Mouse (Mus musculus): ENCODE measurements around the gene Rsph1. TPM values are rescaled to one million over a fixed set of nuclear protein-coding genes. Genes with fewer than 3 reads are reported as not detected.
A peak's percentile ranks its signal among the peaks of the same experiment; 100 is the strongest.

Rsph1 gene
- 0.29 and 0.51 TPM in 2 replicates for polyA plus RNA-seq (2012; rRNA removed)

GRCm38 (mm10) chr17:31276922-31277918 lies at the start of gene Rsph1:
TSS of gene Rsph1 (minus strand) at chr17:31277383.
- Histone ChIP-seq H3K4me1 (replicated peaks; ENCODE audit: control insufficient read depth, insufficient read depth, low read length) (peaks cover 22% of the 10 kb centered on the region), H3K27ac (ENCODE audit: control insufficient read depth, insufficient read depth, low read length) (no peak within 1 kb of the TSS), H3K36me3 (ENCODE audit: control insufficient read depth, insufficient read depth, low read length) (no peaks in the 10 kb centered on the region), H3K27me3 (ENCODE audit: control insufficient read depth, insufficient read depth, low read length) (no peaks in the 10 kb centered on the region), H3K4me3 (ENCODE audit: control insufficient read depth, insufficient read depth, low read length) (peak within 1 kb of the TSS; percentile 30)
- TF ChIP-seq POLR2A (IDR thresholded peaks at IDR 0.05; ENCODE audit: control insufficient read depth, extremely low read depth, insufficient read depth, low read length, poor library complexity): no peak
- peak; percentile 41; the same call in 1 of the 2 replicates for TF ChIP-seq CTCF (IDR thresholded peaks at IDR 0.05; ENCODE audit: borderline replicate concordance, control insufficient read depth, extremely low read depth, insufficient read depth, low read length, poor library complexity)
- peak; percentile 97 for DNase-seq
- 17% methylated on average over 44 of the region's 44 CpGs for WGBS

- TF ChIP-seq CTCF (IDR thresholded peaks at IDR 0.05; ENCODE audit: borderline replicate concordance, control insufficient read depth, extremely low read depth, insufficient read depth, low read length, poor library complexity) (no peak), POLR2A (IDR thresholded peaks at IDR 0.05; ENCODE audit: control insufficient read depth, extremely low read depth, insufficient read depth, low read length, poor library complexity) (no peak)
- H3K36me3 ChIP-seq (ENCODE audit: control insufficient read depth, insufficient read depth, low read length): no peaks in the 10 kb centered on the region
- no peaks in the 10 kb centered on the region for H3K27me3 ChIP-seq (ENCODE audit: control insufficient read depth, insufficient read depth, low read length)
- peak overlapping the region; percentile 79 for H3K27ac ChIP-seq (ENCODE audit: control insufficient read depth, insufficient read depth, low read length)
- no peak overlapping the region for H3K4me3 ChIP-seq (ENCODE audit: control insufficient read depth, insufficient read depth, low read length)
- peaks cover 40% of the 10 kb centered on the region for H3K4me1 ChIP-seq (replicated peaks; ENCODE audit: control insufficient read depth, insufficient read depth, low read length)
- DNase-seq: no peak
- 17% methylated on average over 9 of the region's 9 CpGs for WGBS
Measured at GRCm38 (mm10) chr17:31326220-31326852, 49.2 kb upstream of the Rsph1 start.

- peak overlapping the region; percentile 79 for H3K27ac ChIP-seq (ENCODE audit: control insufficient read depth, insufficient read depth, low read length)
- 58% methylated on average over 13 of the region's 13 CpGs for WGBS
- no peaks in the 10 kb centered on the region for H3K27me3 ChIP-seq (ENCODE audit: control insufficient read depth, insufficient read depth, low read length)
- no peak overlapping the region for H3K4me3 ChIP-seq (ENCODE audit: control insufficient read depth, insufficient read depth, low read length)
- TF ChIP-seq CTCF (IDR thresholded peaks at IDR 0.05; ENCODE audit: borderline replicate concordance, control insufficient read depth, extremely low read depth, insufficient read depth, low read length, poor library complexity): peak; percentile 50; the same call in 1 of the 2 replicates
- no peak for TF ChIP-seq POLR2A (IDR thresholded peaks at IDR 0.05; ENCODE audit: control insufficient read depth, extremely low read depth, insufficient read depth, low read length, poor library complexity)
- no peaks in the 10 kb centered on the region for H3K36me3 ChIP-seq (ENCODE audit: control insufficient read depth, insufficient read depth, low read length)
- peak; percentile 71 for DNase-seq
- peaks cover 40% of the 10 kb centered on the region for H3K4me1 ChIP-seq (replicated peaks; ENCODE audit: control insufficient read depth, insufficient read depth, low read length)
Measured at GRCm38 (mm10) chr17:31325451-31326219, 48.5 kb upstream of the Rsph1 start.

GRCm38 (mm10) chr17:31324227-31324626 lies 47.0 kb upstream of the Rsph1 start:
- Histone ChIP-seq H3K27ac (ENCODE audit: control insufficient read depth, insufficient read depth, low read length) (no peak overlapping the region), H3K4me3 (ENCODE audit: control insufficient read depth, insufficient read depth, low read length) (no peak overlapping the region), H3K36me3 (ENCODE audit: control insufficient read depth, insufficient read depth, low read length) (no peaks in the 10 kb centered on the region), H3K4me1 (replicated peaks; ENCODE audit: control insufficient read depth, insufficient read depth, low read length) (peaks cover 40% of the 10 kb centered on the region), H3K27me3 (ENCODE audit: control insufficient read depth, insufficient read depth, low read length) (no peaks in the 10 kb centered on the region)
- DNase-seq: no peak
- TF ChIP-seq CTCF (IDR thresholded peaks at IDR 0.05; ENCODE audit: borderline replicate concordance, control insufficient read depth, extremely low read depth, insufficient read depth, low read length, poor library complexity) (no peak), POLR2A (IDR thresholded peaks at IDR 0.05; ENCODE audit: control insufficient read depth, extremely low read depth, insufficient read depth, low read length, poor library complexity) (no peak)
- WGBS: 97% methylated on average over 8 of the region's 8 CpGs

- no peaks in the 10 kb centered on the region for H3K36me3 ChIP-seq (ENCODE audit: control insufficient read depth, insufficient read depth, low read length)
- no peaks in the 10 kb centered on the region for H3K27me3 ChIP-seq (ENCODE audit: control insufficient read depth, insufficient read depth, low read length)
- H3K4me3 ChIP-seq (ENCODE audit: control insufficient read depth, insufficient read depth, low read length): no peak overlapping the region
- 91% methylated on average over 4 of the region's 4 CpGs for WGBS
- no peak for TF ChIP-seq POLR2A (IDR thresholded peaks at IDR 0.05; ENCODE audit: control insufficient read depth, extremely low read depth, insufficient read depth, low read length, poor library complexity)
- no peak for TF ChIP-seq CTCF (IDR thresholded peaks at IDR 0.05; ENCODE audit: borderline replicate concordance, control insufficient read depth, extremely low read depth, insufficient read depth, low read length, poor library complexity)
- DNase-seq: no peak
- H3K4me1 ChIP-seq (replicated peaks; ENCODE audit: control insufficient read depth, insufficient read depth, low read length): peaks cover 40% of the 10 kb centered on the region
- no peak overlapping the region for H3K27ac ChIP-seq (ENCODE audit: control insufficient read depth, insufficient read depth, low read length)
Measured at GRCm38 (mm10) chr17:31323379-31323778, 46.2 kb upstream of the Rsph1 start.

- H3K27ac ChIP-seq (ENCODE audit: control insufficient read depth, insufficient read depth, low read length): no peak overlapping the region; the same call in 1 of the 2 replicates
- WGBS: 43% methylated on average over 4 of the region's 4 CpGs
- peaks cover 40% of the 10 kb centered on the region for H3K4me1 ChIP-seq (replicated peaks; ENCODE audit: control insufficient read depth, insufficient read depth, low read length)
Measured at GRCm38 (mm10) chr17:31322446-31322845, 45.3 kb upstream of the Rsph1 start.

More at GRCm38 (mm10) chr17:31322446-31322845, 45.3 kb upstream of the Rsph1 start:
- no peak for DNase-seq
- no peaks in the 10 kb centered on the region for H3K36me3 ChIP-seq (ENCODE audit: control insufficient read depth, insufficient read depth, low read length)
- TF ChIP-seq CTCF (IDR thresholded peaks at IDR 0.05; ENCODE audit: borderline replicate concordance, control insufficient read depth, extremely low read depth, insufficient read depth, low read length, poor library complexity): no peak
- TF ChIP-seq POLR2A (IDR thresholded peaks at IDR 0.05; ENCODE audit: control insufficient read depth, extremely low read depth, insufficient read depth, low read length, poor library complexity): no peak
- no peaks in the 10 kb centered on the region for H3K27me3 ChIP-seq (ENCODE audit: control insufficient read depth, insufficient read depth, low read length)
- H3K4me3 ChIP-seq (ENCODE audit: control insufficient read depth, insufficient read depth, low read length): no peak overlapping the region

Data from thymus, adult 2 months (tissue).